Mouse (Mus musculus): ENCODE results near the gene Slc7a10. TPM values are rescaled to one million over a fixed set of nuclear protein-coding genes. Genes with fewer than 3 reads are reported as not detected.

Slc7a10 gene
- total and polyA plus RNA-seq, 3 experiments: not detected

- Histone ChIP-seq H3K36me3 (replicated peaks in 1 of 2; ENCODE audit: control insufficient read depth in 1 of 2, insufficient read depth in 1 of 2, low read length in 1 of 2) (no peaks in the 10 kb centered on the region), H3K9me3 (replicated peaks; ENCODE audit: low read length) (peaks cover 15% of the 10 kb centered on the region), H3K27ac (ENCODE audit: insufficient read depth, low read depth) (no peak overlapping the region), H3K4me1 (ENCODE audit: control insufficient read depth in 1 of 2, insufficient read depth in 2 of 2) (peaks cover 5 to 13% of the 10 kb centered on the region in 2 experiments), H3K79me2 (replicated peaks; ENCODE audit: control insufficient read depth, extremely low read depth, insufficient read depth, poor library complexity, severe bottlenecking) (no peaks in the 10 kb centered on the region), H3K4me3 (replicated peaks in 1 of 3; ENCODE audit: low read depth in 2 of 3, low read length in 2 of 3, poor library complexity in 1 of 3) (no peak overlapping the region), H3K9ac (ENCODE audit: insufficient read depth, low read depth) (no peak overlapping the region), H3K4me2 (ENCODE audit: insufficient read depth, low read depth, poor library complexity, severe bottlenecking) (no peak overlapping the region), H3K27me3 (replicated peaks) (no peaks in the 10 kb centered on the region)
- in situ Hi-C loops (cut with MboI; ENCODE audit: low pct_ligation_motif_present, low pct_unique_long_range_greater_than_20kb, low sequenced_read_pairs) (no loop called here), dilution Hi-C loops (cut with MboI; ENCODE audit: extremely low pct_ligation_motif_present, extremely low pct_unique_long_range_greater_than_20kb, low sequenced_read_pairs) (no loop called here)
- no peak for DNase-seq (ENCODE audit: extremely low read depth)
- TF ChIP-seq ELF1 (IDR thresholded peaks at IDR 0.05; ENCODE audit: low read depth, low read length) (no peak), NELFE (IDR thresholded peaks at IDR 0.05; ENCODE audit: low read depth, low read length) (no peak), ZKSCAN1 (IDR thresholded peaks at IDR 0.05; ENCODE audit: borderline replicate concordance, low read depth, low read length) (no peak), NRF1 (IDR thresholded peaks at IDR 0.05; ENCODE audit: low read depth, low read length) (no peak), E2F4 (IDR thresholded peaks at IDR 0.05; ENCODE audit: insufficient replicate concordance, low read depth, low read length) (no peak), PAX5 (IDR thresholded peaks at IDR 0.05; ENCODE audit: low read length) (no peak), SIN3A (IDR thresholded peaks at IDR 0.05; ENCODE audit: low read length) (no peak), USF1 (IDR thresholded peaks at IDR 0.05; ENCODE audit: low read depth, low read length) (no peak), MEF2A (IDR thresholded peaks at IDR 0.05; ENCODE audit: borderline replicate concordance, low read depth, low read length) (no peak), ZNF384 (IDR thresholded peaks at IDR 0.05; ENCODE audit: low read depth, low read length) (no peak), KAT2A (IDR thresholded peaks at IDR 0.05; ENCODE audit: insufficient replicate concordance, low read length) (no peak)
These were observed 46.7 kb downstream of the Slc7a10 start for GRCm38 (mm10) chr7:35232796-35233455.

GRCm38 (mm10) chr7:35233861-35234260, 47.7 kb downstream of the Slc7a10 start:
- TF ChIP-seq MAFK (IDR thresholded peaks at IDR 0.05; ENCODE audit: insufficient replicate concordance, low read length): no peak
- TF ChIP-seq MXI1 (IDR thresholded peaks at IDR 0.05; ENCODE audit: low read depth, low read length): no peak
- Histone ChIP-seq H3K4me1 (ENCODE audit: control insufficient read depth in 1 of 2, insufficient read depth in 2 of 2) (peaks cover 5 to 13% of the 10 kb centered on the region in 2 experiments), H3K36me3 (replicated peaks in 1 of 2; ENCODE audit: control insufficient read depth in 1 of 2, insufficient read depth in 1 of 2, low read length in 1 of 2) (no peaks in the 10 kb centered on the region), H3K4me3 (replicated peaks in 1 of 3; ENCODE audit: low read depth in 2 of 3, low read length in 2 of 3, poor library complexity in 1 of 3) (peak overlapping the region; percentile 64 to 72 (median 70)), H3K9me3 (replicated peaks; ENCODE audit: low read length) (peaks cover 13% of the 10 kb centered on the region), H3K27me3 (replicated peaks) (no peaks in the 10 kb centered on the region), H3K9ac (ENCODE audit: insufficient read depth, low read depth) (peak overlapping the region; percentile 62), H3K27ac (ENCODE audit: insufficient read depth, low read depth) (peak overlapping the region; percentile 91; the same call in 1 of the 2 replicates), H3K79me2 (replicated peaks; ENCODE audit: control insufficient read depth, extremely low read depth, insufficient read depth, poor library complexity, severe bottlenecking) (no peaks in the 10 kb centered on the region), H3K4me2 (ENCODE audit: insufficient read depth, low read depth, poor library complexity, severe bottlenecking) (no peak overlapping the region; the same call in 1 of the 2 replicates)
- dilution Hi-C loops (cut with MboI; ENCODE audit: extremely low pct_ligation_motif_present, extremely low pct_unique_long_range_greater_than_20kb, low sequenced_read_pairs) (no loop called here), in situ Hi-C loops (cut with MboI; ENCODE audit: low pct_ligation_motif_present, low pct_unique_long_range_greater_than_20kb, low sequenced_read_pairs) (no loop called here)
- peak; percentile 35 for DNase-seq (ENCODE audit: extremely low read depth)

All from CH12.LX (cell line).